Mouse (Mus musculus) heart, embryonic 15.5 days (tissue): Measurements from ENCODE around the gene 2610008E11Rik. TPM values are rescaled to one million over a fixed set of nuclear protein-coding genes. Genes with fewer than 3 reads are reported as not detected.
"Not testable (repeated sequence)": the region's sequence is repeated elsewhere in the genome, so short reads cannot be mapped to it uniquely, and the experiment has no call there.

ENCODE experiments used
- ATAC-seq: fragments of 200-750 bp; cut with Nextera tagmentation; replicated peaks from 2 replicates; pipeline ENCODE4 v1.8.0; 2017; ENCODE audit warnings: low read depth, moderate TSS enrichment; ENCODE audit not compliant: insufficient number of reproducible peaks, insufficient read depth, low FRiP score
- H3K27ac ChIP-seq: fragments of 300-500 bp; sonication (generic); 2 replicates; pipeline ENCODE4 v1.5.1; 2015; ENCODE audit warnings: mild to moderate bottlenecking, inconsistent platforms
- H3K27me3 ChIP-seq: fragments of 300-500 bp; sonication (generic); 2 replicates; pipeline ENCODE4 v1.6.1; 2015; ENCODE audit warnings: inconsistent platforms
- H3K36me3 ChIP-seq: fragments of 300-500 bp; sonication (generic); 2 replicates; pipeline ENCODE4 v1.6.1; 2015; ENCODE audit warnings: mild to moderate bottlenecking, inconsistent platforms
- H3K4me1 ChIP-seq: fragments of 300-500 bp; sonication (generic); replicated peaks from 2 replicates; pipeline ENCODE4 v1.6.1; 2015; ENCODE audit warnings: inconsistent platforms
- H3K4me2 ChIP-seq: fragments of 300-500 bp; sonication (generic); 2 replicates; pipeline ENCODE4 v1.6.1; 2015; ENCODE audit warnings: inconsistent platforms, mild to moderate bottlenecking, moderate library complexity
- H3K4me3 ChIP-seq: fragments of 300-500 bp; sonication (generic); 2 replicates; pipeline ENCODE4 v1.5.1; 2015; ENCODE audit warnings: mild to moderate bottlenecking, inconsistent platforms
- H3K9ac ChIP-seq: fragments of 300-500 bp; sonication (generic); 2 replicates; pipeline ENCODE4 v1.6.1; 2015; ENCODE audit warnings: mild to moderate bottlenecking, inconsistent platforms
- H3K9me3 ChIP-seq: fragments of 300-500 bp; sonication (generic); replicated peaks from 2 replicates; pipeline ENCODE4 v1.6.1; 2016; ENCODE audit warnings: inconsistent platforms
- WGBS: fragments of 180-500 bp; shearing (Covaris S2); methylation state at CpG from one replicate; pipeline ENCODE4 v1.1.7; 2015; ENCODE audit warnings: mixed read lengths; 5-methylcytosine and 5-hydroxymethylcytosine counted together
- polyA plus RNA-seq: library from polyadenylated mRNA; unstranded; fragments of >200 nt; fragmentation: Nextera tagmentation; extraction: Ambion mirVana; gene quantifications from 2 replicates; pipeline ENCODE4 v1.2.1, GENCODE M21; 2015

The 2610008E11Rik gene
- polyA plus RNA-seq, 1 experiment from 2014 or later: 14.8 TPM

DNA sequence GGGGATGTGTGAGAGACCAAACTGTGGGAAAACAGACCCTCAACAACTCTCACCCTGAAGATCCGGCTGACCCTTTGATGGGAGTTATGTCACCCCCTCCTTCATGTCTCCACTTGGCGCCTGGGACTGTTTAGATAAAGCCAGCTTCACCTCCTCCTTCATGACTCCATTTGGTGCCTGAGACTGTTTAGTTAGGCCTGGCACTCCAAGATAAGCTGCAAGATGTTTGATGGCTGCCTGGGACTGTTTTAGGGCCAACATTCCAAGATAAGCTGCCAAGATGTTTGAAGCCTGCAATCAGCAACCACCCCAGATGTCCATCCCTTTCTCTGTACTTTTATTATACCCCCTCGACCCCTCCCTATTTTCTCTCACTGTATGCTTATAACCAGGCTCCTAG lies 40.0 kb downstream of the 2610008E11Rik start:
- not testable (repeated sequence) for ATAC-seq, H3K9ac ChIP-seq, H3K27me3 ChIP-seq, H3K4me2 ChIP-seq, H3K27ac ChIP-seq, H3K4me1 ChIP-seq, H3K4me3 ChIP-seq, H3K9me3 ChIP-seq
- WGBS: 32% methylated on average over 3 of the region's 3 CpGs
- peaks cover 12% of the 10 kb centered on the region; the same call in 1 of the 2 replicates for H3K36me3 ChIP-seq

- not testable (repeated sequence) for H3K4me2 ChIP-seq, H3K9ac ChIP-seq, ATAC-seq, H3K36me3 ChIP-seq, H3K4me3 ChIP-seq, H3K27ac ChIP-seq, H3K4me1 ChIP-seq, H3K9me3 ChIP-seq, H3K27me3 ChIP-seq
- WGBS: 72% methylated on average over 2 of the region's 2 CpGs
Measured at GRCm38 (mm10) chr10:79042457-79042856, 54.9 kb downstream of the 2610008E11Rik start.

DNA sequence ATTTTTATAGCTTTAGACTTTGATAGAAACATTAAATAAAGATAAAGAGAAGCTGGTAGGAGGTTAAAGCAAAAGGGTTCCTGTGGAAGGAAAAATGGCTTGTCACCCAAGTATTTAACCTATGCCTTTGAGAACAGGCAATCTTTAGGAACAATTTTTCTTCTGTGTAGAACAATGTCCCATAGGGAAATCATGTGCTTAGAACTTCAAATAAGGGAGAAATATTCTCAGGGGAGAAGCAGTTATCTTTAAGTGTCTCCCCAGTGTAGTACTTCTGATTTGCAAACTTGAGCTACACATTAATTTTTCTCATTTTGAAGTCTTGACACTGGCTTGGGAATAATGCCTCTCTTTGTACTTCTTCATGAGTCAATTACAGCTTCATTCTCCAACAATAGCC lies 69.0 kb downstream of the 2610008E11Rik start, which contains the start of gene Olfr57:
Gene Olfr57, plus strand, starts transcription at position 301 of the 400 bp plus-strand sequence.
- H3K36me3 ChIP-seq: no peaks in the 10 kb centered on the region
- no peak within 1 kb of the TSS for H3K4me3 ChIP-seq
- no peak within 1 kb of the TSS for H3K9ac ChIP-seq
- no peaks in the 10 kb centered on the region for H3K27me3 ChIP-seq
- H3K4me2 ChIP-seq: no peak within 1 kb of the TSS
- H3K27ac ChIP-seq: no peak within 1 kb of the TSS
- no peak for ATAC-seq
- no peaks in the 10 kb centered on the region for H3K9me3 ChIP-seq
- no peaks in the 10 kb centered on the region for H3K4me1 ChIP-seq

Other genes starting within 250 kb of the 2610008E11Rik start
- not detected in 2 replicates for gene Olfr1356, start 245.4 kb downstream of the 2610008E11Rik start, polyA plus RNA-seq
- gene Olfr1355, start 222.1 kb downstream of the 2610008E11Rik start, polyA plus RNA-seq: not detected in 2 replicates
- not detected in 2 replicates for gene Olfr1354, start 184.4 kb downstream of the 2610008E11Rik start, polyA plus RNA-seq
- not detected in 2 replicates for gene Olfr8, start 147.0 kb downstream of the 2610008E11Rik start, polyA plus RNA-seq
- not detected in 2 replicates for gene Olfr1353, start 134.3 kb downstream of the 2610008E11Rik start, polyA plus RNA-seq
- not detected in 2 replicates for gene Olfr1352, start 116.5 kb downstream of the 2610008E11Rik start, polyA plus RNA-seq
- gene Olfr1351, start 85.1 kb downstream of the 2610008E11Rik start, polyA plus RNA-seq: not detected in 2 replicates
- gene Olfr57, start 68.9 kb downstream of the 2610008E11Rik start, polyA plus RNA-seq: 0.11 TPM in 1 of 2 replicates, not detected in the other
- gene Vmn2r80, start 51.2 kb upstream of the 2610008E11Rik start, polyA plus RNA-seq: not detected in 2 replicates
- gene Vmn2r81, start 150.1 kb upstream of the 2610008E11Rik start, polyA plus RNA-seq: not detected in 2 replicates